Mouse (Mus musculus) liver, postnatal 0 days (tissue): Measurements from ENCODE around the gene Olfr676. TPM values are rescaled to one million over a fixed set of nuclear protein-coding genes. Genes with fewer than 3 reads are reported as not detected.
"Not testable (repeated sequence)": the region's sequence is repeated elsewhere in the genome, so short reads cannot be mapped to it uniquely, and the experiment has no call there.

ENCODE experiments used
- ATAC-seq: fragments of 200-750 bp; cut with Nextera tagmentation; 2 replicates; pipeline ENCODE4 v1.8.0; 2017; ENCODE audit warnings: mild to moderate bottlenecking, moderate library complexity
- DNase-seq: peaks from one replicate; pipeline ENCODE4 v3.0.0-alpha.2; 2016
- H3K27ac ChIP-seq: fragments of 300-500 bp; sonication (generic); 2 replicates; pipeline ENCODE4 v1.5.1; 2014; ENCODE audit warnings: antibody characterized with exemption, moderate library complexity, mild to moderate bottlenecking, low read depth
- H3K27me3 ChIP-seq: fragments of 300-500 bp; sonication (generic); 2 replicates; pipeline ENCODE4 v1.6.1; 2014; ENCODE audit warnings: low read length, control low read depth, mixed read lengths; ENCODE audit not compliant: insufficient read depth
- H3K36me3 ChIP-seq: fragments of 300-500 bp; sonication (generic); replicated peaks from 2 replicates; pipeline ENCODE4 v1.6.1; 2014; ENCODE audit warnings: mild to moderate bottlenecking, control low read depth, low read length, moderate library complexity, mixed read lengths; ENCODE audit not compliant: insufficient read depth
- H3K4me1 ChIP-seq: fragments of 300-500 bp; sonication (generic); 2 replicates; pipeline ENCODE4 v1.6.1; 2014; ENCODE audit warnings: antibody characterized with exemption, mild to moderate bottlenecking, control low read depth; ENCODE audit not compliant: insufficient read depth
- H3K4me2 ChIP-seq: fragments of 300-500 bp; sonication (generic); 2 replicates; pipeline ENCODE4 v1.6.1; 2014; ENCODE audit warnings: low read depth, mild to moderate bottlenecking, low read length, moderate library complexity, mixed read lengths
- H3K4me3 ChIP-seq: fragments of 300-500 bp; sonication (generic); 2 replicates; pipeline ENCODE4 v1.5.1; 2014; ENCODE audit warnings: low read depth, low read length
- H3K9ac ChIP-seq: fragments of 300-500 bp; sonication (generic); replicated peaks from 2 replicates; pipeline ENCODE4 v1.6.1; 2014; ENCODE audit warnings: mild to moderate bottlenecking, moderate library complexity
- H3K9me3 ChIP-seq: fragments of 300-500 bp; sonication (generic); 2 replicates; pipeline ENCODE4 v1.6.1; 2016; ENCODE audit warnings: mild to moderate bottlenecking, control low read depth, low read length, mixed read lengths
- CTCF ChIP-seq: sonication (generic); IDR thresholded peaks from 2 replicates; pipeline ENCODE4 v1.5.1; 2016; ENCODE audit warnings: antibody characterized with exemption, low read depth
- EP300 ChIP-seq: IDR thresholded peaks from 2 replicates; pipeline ENCODE4 v1.6.1; 2016; ENCODE audit warnings: antibody characterized with exemption, low read depth, mild to moderate bottlenecking
- WGBS: fragments of 180-500 bp; shearing (Covaris S2); extraction: QIAGEN DNeasy Blood & Tissue Kit; methylation state at CpG from one replicate; pipeline ENCODE4 v1.1.7; 2014; ENCODE audit not compliant: insufficient replicate concordance; 5-methylcytosine and 5-hydroxymethylcytosine counted together
- polyA plus RNA-seq: library from polyadenylated mRNA; unstranded; fragments of >200 nt; fragmentation: Nextera tagmentation; extraction: Ambion mirVana; gene quantifications from 2 replicates; pipeline ENCODE4 v1.2.1, GENCODE M21; 2015

Olfr676 gene
- polyA plus RNA-seq = not detected in 2 replicates

- DNase-seq = no peak
- no peaks in the 10 kb centered on the region for H3K9me3 ChIP-seq
- H3K4me1 ChIP-seq = no peaks in the 10 kb centered on the region
- no peaks in the 10 kb centered on the region for H3K36me3 ChIP-seq
- TF ChIP-seq EP300 = no peak
- no peak for TF ChIP-seq CTCF
- no peak within 1 kb of the TSS for H3K27ac ChIP-seq
- H3K27me3 ChIP-seq = no peaks in the 10 kb centered on the region
- no peak within 1 kb of the TSS for H3K4me2 ChIP-seq
- no peak within 1 kb of the TSS for H3K4me3 ChIP-seq
- no peak within 1 kb of the TSS for H3K9ac ChIP-seq
- no peak for ATAC-seq
Measured at GRCm38 (mm10) chr7:105032398-105032797, at the start of gene Olfr676. Olfr676 (plus strand) TSS chr7:105032698.

GRCm38 (mm10) chr7:105001929-105002328, 30.6 kb upstream of the Olfr676 start, which contains the start of gene Olfr672:
Olfr672 (minus strand) TSS chr7:105002029.
- no peaks in the 10 kb centered on the region for H3K9me3 ChIP-seq
- no peaks in the 10 kb centered on the region for H3K27me3 ChIP-seq
- H3K27ac ChIP-seq = no peak within 1 kb of the TSS
- no peak within 1 kb of the TSS for H3K4me2 ChIP-seq
- H3K9ac ChIP-seq = no peak within 1 kb of the TSS
- no peak for DNase-seq
- H3K4me3 ChIP-seq = no peak within 1 kb of the TSS
- TF ChIP-seq CTCF (no peak), EP300 (no peak)
- H3K36me3 ChIP-seq = no peaks in the 10 kb centered on the region
- H3K4me1 ChIP-seq = no peaks in the 10 kb centered on the region
- ATAC-seq = no peak

GRCm38 (mm10) chr7:105022530-105022929, 10.0 kb upstream of the Olfr676 start:
- Histone ChIP-seq H3K27me3 (no peaks in the 10 kb centered on the region), H3K4me3 (no peak overlapping the region), H3K9me3 (no peaks in the 10 kb centered on the region), H3K9ac (no peak overlapping the region), H3K27ac (no peak overlapping the region), H3K4me1 (no peaks in the 10 kb centered on the region), H3K36me3 (no peaks in the 10 kb centered on the region), H3K4me2 (no peak overlapping the region)
- ATAC-seq (no peak), DNase-seq (no peak)
- TF ChIP-seq CTCF = peak; percentile 39
- no peak for TF ChIP-seq EP300
- WGBS = 80% methylated on average over 1 of the region's 1 CpGs

DNA sequence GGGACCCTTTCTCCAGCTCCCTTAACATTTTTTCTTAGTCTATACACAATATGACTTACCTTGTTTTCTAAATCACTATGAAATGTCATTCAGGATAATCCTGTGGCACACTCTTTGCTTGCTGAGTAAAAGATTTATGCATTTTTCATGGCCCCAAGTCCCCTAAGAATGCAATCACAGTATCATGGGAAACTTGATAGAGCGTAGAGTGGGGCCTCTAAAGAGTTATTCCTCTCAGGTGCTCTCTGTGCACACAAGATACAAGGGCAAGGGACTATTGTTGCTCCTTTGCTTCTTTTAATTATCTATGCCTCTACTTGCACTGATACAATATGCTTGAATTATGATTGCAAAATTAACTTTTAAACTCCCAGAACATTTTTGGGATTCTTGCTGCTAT, 4.1 kb upstream of the Olfr676 start, which contains the start of gene Olfr675:
Gene Olfr675, minus strand, starts transcription at position 101 of the 400 bp plus-strand sequence.
- DNase-seq = no peak
- no peak for ATAC-seq
- Histone ChIP-seq H3K27me3 (no peaks in the 10 kb centered on the region), H3K4me2 (no peak within 1 kb of the TSS), H3K9me3 (no peaks in the 10 kb centered on the region), H3K4me1 (no peaks in the 10 kb centered on the region), H3K27ac (no peak within 1 kb of the TSS), H3K9ac (no peak within 1 kb of the TSS), H3K36me3 (no peaks in the 10 kb centered on the region), H3K4me3 (no peak within 1 kb of the TSS)
- TF ChIP-seq CTCF (no peak), EP300 (no peak)
- WGBS = 74% methylated on average over 1 of the region's 1 CpGs

DNA sequence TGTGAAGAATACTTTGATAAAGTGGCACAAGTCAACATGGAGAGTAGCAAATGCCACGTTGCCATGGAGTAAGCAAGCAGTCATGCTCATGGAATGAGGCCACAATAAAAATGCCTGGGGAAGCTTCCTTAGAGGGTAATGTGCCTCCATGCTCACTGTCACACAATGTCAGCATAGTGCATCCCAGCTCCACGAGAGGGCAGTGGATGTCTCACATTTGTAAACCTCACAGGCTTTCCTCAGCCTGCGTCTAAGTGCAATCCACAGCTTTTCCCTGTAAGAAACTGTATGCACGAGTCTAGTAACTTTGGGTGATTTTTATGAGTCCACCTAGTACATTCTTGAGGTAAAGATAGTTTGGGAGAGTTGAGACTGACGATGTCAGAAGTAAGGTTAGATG, 1.3 kb downstream of the Olfr676 start:
- not testable (repeated sequence) for DNase-seq, H3K9me3 ChIP-seq, H3K27me3 ChIP-seq, H3K27ac ChIP-seq, ATAC-seq, H3K36me3 ChIP-seq, H3K4me1 ChIP-seq, H3K4me2 ChIP-seq, H3K9ac ChIP-seq, H3K4me3 ChIP-seq
- WGBS = 49% methylated on average over 5 of the region's 5 CpGs

DNA sequence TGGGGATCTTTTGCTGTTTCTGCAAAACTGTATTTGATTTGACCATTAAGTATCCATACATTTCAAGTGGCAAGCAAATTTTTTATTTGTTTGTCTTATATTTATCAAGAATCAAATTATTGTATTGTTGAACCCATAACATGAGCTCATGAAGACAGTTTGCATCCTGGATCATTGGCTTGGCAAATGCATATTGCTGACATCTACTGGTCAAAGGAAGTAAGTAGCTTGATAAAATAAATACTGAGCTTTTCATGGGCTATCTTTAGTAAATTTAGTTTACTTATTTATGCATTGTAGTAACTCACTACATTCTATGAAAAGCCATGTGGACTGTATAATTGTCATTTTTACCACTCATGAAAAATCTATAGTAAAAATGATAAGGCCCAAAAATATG, 26.5 kb downstream of the Olfr676 start:
- H3K27ac ChIP-seq = no peak overlapping the region
- no peak overlapping the region for H3K4me3 ChIP-seq
- H3K4me2 ChIP-seq = no peak overlapping the region
- H3K36me3 ChIP-seq = no peaks in the 10 kb centered on the region
- H3K4me1 ChIP-seq = no peaks in the 10 kb centered on the region
- no peak for ATAC-seq
- H3K27me3 ChIP-seq = no peaks in the 10 kb centered on the region
- DNase-seq = no peak
- H3K9ac ChIP-seq = no peak overlapping the region
- H3K9me3 ChIP-seq = no peaks in the 10 kb centered on the region
- TF ChIP-seq CTCF = no peak
- TF ChIP-seq EP300 = no peak

DNA sequence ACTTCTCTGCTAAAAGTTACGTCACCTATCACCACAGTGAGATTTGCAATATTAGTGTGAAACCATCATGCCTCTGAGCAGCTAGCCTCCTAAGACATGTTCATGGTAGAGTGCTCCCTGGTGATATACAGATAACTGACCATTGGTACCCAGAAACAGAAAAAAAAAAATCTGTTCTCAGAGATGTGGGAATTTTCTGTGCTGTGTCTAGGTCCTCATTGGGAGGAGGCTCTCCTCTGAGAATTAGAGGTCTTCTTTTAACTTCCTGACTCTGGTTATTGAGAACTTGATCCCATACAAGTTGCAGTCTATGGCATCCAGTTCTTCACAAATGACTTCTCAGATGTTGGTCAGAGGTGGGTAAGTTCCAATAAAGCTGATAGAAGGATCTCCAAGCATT, 31.7 kb downstream of the Olfr676 start, which contains the start of gene Olfr678:
Gene Olfr678, plus strand, starts transcription at position 301 of the 400 bp plus-strand sequence.
- no peak for DNase-seq
- 79% methylated on average over 1 of the region's 1 CpGs for WGBS
- no peak for ATAC-seq
- Histone ChIP-seq H3K27me3 (no peaks in the 10 kb centered on the region), H3K27ac (no peak within 1 kb of the TSS), H3K4me1 (no peaks in the 10 kb centered on the region), H3K9ac (no peak within 1 kb of the TSS), H3K4me2 (no peak within 1 kb of the TSS), H3K9me3 (no peaks in the 10 kb centered on the region), H3K4me3 (no peak within 1 kb of the TSS), H3K36me3 (no peaks in the 10 kb centered on the region)
- TF ChIP-seq CTCF (no peak), EP300 (no peak)
